Mouse (Mus musculus): ENCODE data around the gene Nfkbid. TPM values are rescaled to one million over a fixed set of nuclear protein-coding genes. Genes with fewer than 3 reads are reported as not detected.
"Not testable (repeated sequence)": the region's sequence is repeated elsewhere in the genome, so short reads cannot be mapped to it uniquely, and the experiment has no call there.

The Nfkbid gene
- polyA plus RNA-seq, 1 experiment from 2014 or later, result 0.95 TPM

- H3K4me1 ChIP-seq (replicated peaks), result peaks cover 6% of the 10 kb centered on the region
- no peak for ATAC-seq (ENCODE audit: insufficient number of reproducible peaks, low FRiP score)
- H3K27me3 ChIP-seq (replicated peaks), result peaks cover 92% of the 10 kb centered on the region
- no peaks in the 10 kb centered on the region for H3K9me3 ChIP-seq (replicated peaks)
- H3K9ac ChIP-seq, result no peak overlapping the region
- no peak overlapping the region for H3K27ac ChIP-seq (ENCODE audit: poor library complexity, severe bottlenecking)
- H3K4me2 ChIP-seq, result no peak overlapping the region
- WGBS, result 20% methylated on average over 4 of the region's 4 CpGs
- H3K36me3 ChIP-seq, result no peaks in the 10 kb centered on the region
- no peak overlapping the region for H3K4me3 ChIP-seq
These were observed 42.5 kb downstream of the Nfkbid start for GRCm38 (mm10) chr7:30463996-30464395.

DNA sequence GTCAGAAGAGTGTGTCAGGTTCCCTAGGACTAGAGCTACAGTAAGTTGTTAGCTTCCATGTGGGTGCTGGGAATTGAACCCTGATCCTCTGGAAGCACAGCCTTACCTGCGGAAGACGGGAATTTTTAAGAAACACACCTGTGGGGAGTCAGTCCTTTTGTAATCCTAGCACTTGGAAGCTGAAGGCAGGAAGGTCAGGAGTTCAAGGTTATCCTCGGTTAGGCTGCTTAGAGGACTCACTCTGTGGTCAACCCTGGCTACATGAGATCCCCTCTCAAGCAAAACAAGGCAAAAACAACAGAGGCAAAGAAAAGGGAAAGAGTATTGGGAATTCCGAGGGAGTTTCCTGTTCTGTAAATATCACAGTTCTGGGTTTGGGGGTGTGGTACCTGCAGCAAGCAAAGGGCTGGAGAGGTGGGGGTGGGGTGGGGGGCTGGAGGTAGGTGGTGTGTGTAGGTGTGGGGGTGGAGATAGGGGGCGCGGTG, 43.3 kb downstream of the Nfkbid start:
- no peak for ATAC-seq (ENCODE audit: insufficient number of reproducible peaks, low FRiP score)
- no peaks in the 10 kb centered on the region for H3K9me3 ChIP-seq (replicated peaks)
- no peak overlapping the region for H3K4me3 ChIP-seq
- no peak overlapping the region for H3K27ac ChIP-seq (ENCODE audit: poor library complexity, severe bottlenecking)
- no peak overlapping the region for H3K4me2 ChIP-seq
- WGBS, result 15% methylated on average over 6 of the region's 6 CpGs
- no peaks in the 10 kb centered on the region for H3K36me3 ChIP-seq
- H3K27me3 ChIP-seq (replicated peaks), result peaks cover 84% of the 10 kb centered on the region
- no peak overlapping the region for H3K9ac ChIP-seq
- peaks cover 6% of the 10 kb centered on the region for H3K4me1 ChIP-seq (replicated peaks)

DNA sequence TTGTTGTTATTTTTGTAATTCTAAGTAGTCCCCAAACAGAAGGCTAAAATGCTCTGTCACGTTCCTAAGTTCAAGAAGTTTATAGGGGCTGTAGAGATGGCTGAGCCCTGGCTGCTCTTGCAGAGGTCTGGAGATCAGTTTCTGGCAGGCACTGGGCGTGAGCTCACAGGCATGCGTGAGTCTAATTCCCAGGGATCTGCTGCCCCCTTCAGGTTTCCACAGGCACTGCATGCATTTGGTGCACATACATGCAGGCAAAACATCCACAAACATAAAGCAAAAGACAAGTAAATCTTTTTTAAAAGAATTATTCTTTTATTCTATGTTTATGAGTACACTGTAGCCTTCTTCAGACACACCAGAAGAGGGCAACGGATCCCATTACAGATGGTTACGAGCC, 50.9 kb downstream of the Nfkbid start:
- no peak for ATAC-seq (ENCODE audit: insufficient number of reproducible peaks, low FRiP score)
- H3K4me3 ChIP-seq, result no peak overlapping the region
- H3K4me1 ChIP-seq (replicated peaks), result peaks cover 2% of the 10 kb centered on the region
- H3K27me3 ChIP-seq (replicated peaks), result peaks cover 31% of the 10 kb centered on the region
- no peaks in the 10 kb centered on the region; the same call in none of the 2 replicates for H3K9me3 ChIP-seq (replicated peaks)
- no peak overlapping the region for H3K27ac ChIP-seq (ENCODE audit: poor library complexity, severe bottlenecking)
- no peak overlapping the region for H3K4me2 ChIP-seq
- H3K9ac ChIP-seq, result no peak overlapping the region
- WGBS, result 42% methylated on average over 5 of the region's 5 CpGs
- no peaks in the 10 kb centered on the region for H3K36me3 ChIP-seq

DNA sequence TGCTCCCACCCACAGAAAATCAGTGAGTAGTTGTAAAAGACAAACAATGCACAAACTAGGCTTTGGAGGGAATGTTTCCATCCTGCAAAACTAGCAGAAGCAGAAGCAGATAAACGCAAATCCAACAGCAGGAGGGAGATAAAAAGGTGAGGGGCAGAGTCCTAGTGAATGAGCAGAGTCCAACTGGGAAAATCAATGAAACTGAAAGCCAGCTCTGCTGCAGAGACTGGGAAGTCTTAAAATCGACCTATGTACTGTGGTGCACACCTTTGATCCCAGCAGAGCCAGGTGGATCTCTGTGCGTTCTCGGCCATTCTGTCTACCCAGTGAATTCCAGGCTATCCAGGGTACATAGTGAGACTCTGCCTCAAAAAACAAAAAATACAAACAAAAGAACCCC, 53.5 kb downstream of the Nfkbid start:
- H3K9me3 ChIP-seq (replicated peaks), result no peaks in the 10 kb centered on the region; the same call in none of the 2 replicates
- no peaks in the 10 kb centered on the region for H3K36me3 ChIP-seq
- 55% methylated on average over 4 of the region's 4 CpGs for WGBS
- H3K27ac ChIP-seq (ENCODE audit: poor library complexity, severe bottlenecking), result no peak overlapping the region
- no peak overlapping the region for H3K4me2 ChIP-seq
- H3K9ac ChIP-seq, result no peak overlapping the region
- no peak for ATAC-seq (ENCODE audit: insufficient number of reproducible peaks, low FRiP score)
- H3K27me3 ChIP-seq (replicated peaks), result peaks cover 33% of the 10 kb centered on the region
- H3K4me1 ChIP-seq (replicated peaks), result no peaks in the 10 kb centered on the region; the same call in 1 of the 2 replicates
- no peak overlapping the region for H3K4me3 ChIP-seq

DNA sequence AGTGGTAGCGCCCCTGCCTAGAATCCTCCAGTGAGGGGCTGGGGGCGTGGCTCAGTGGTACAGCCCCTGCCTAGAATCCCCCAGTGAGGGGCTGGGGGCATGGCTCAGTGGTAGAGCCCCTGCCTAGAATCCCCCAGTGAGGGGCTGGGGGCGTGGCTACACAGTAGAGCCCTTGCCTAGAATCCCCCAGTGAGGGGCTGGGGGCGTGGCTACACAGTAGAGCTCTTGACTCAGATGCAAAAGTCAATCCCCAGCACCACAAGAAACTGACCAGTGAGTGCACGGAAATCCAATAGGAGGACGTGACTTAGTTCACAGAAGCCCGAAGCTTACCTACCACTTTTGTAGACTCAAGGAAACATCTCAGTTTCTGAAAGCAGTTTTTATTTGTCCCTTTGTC, 54.6 kb downstream of the Nfkbid start:
- H3K9ac ChIP-seq; H3K9me3 ChIP-seq (replicated peaks); H3K27ac ChIP-seq (ENCODE audit: poor library complexity, severe bottlenecking); H3K4me1 ChIP-seq (replicated peaks); H3K36me3 ChIP-seq; ATAC-seq (ENCODE audit: insufficient number of reproducible peaks, low FRiP score); H3K4me3 ChIP-seq; H3K4me2 ChIP-seq: not testable (repeated sequence)
- 83% methylated on average over 7 of the region's 7 CpGs for WGBS
- peaks cover 30% of the 10 kb centered on the region for H3K27me3 ChIP-seq (replicated peaks)

- H3K27ac ChIP-seq (ENCODE audit: poor library complexity, severe bottlenecking), result no peak overlapping the region
- H3K9me3 ChIP-seq (replicated peaks), result no peaks in the 10 kb centered on the region; the same call in 1 of the 2 replicates
- no peak overlapping the region for H3K9ac ChIP-seq
- H3K4me3 ChIP-seq, result peak overlapping the region; percentile 31
- peak overlapping the region; percentile 63 for H3K4me2 ChIP-seq
- peaks cover 32% of the 10 kb centered on the region for H3K27me3 ChIP-seq (replicated peaks)
- ATAC-seq (ENCODE audit: insufficient number of reproducible peaks, low FRiP score), result no peak
- peaks cover 4% of the 10 kb centered on the region; the same call in 1 of the 2 replicates for H3K4me1 ChIP-seq (replicated peaks)
- H3K36me3 ChIP-seq, result no peaks in the 10 kb centered on the region
- WGBS, result 9% methylated on average over 31 of the region's 32 CpGs
These were observed 56.2 kb downstream of the Nfkbid start for GRCm38 (mm10) chr7:30477415-30478381.

Other genes with a start within 250 kb of the Nfkbid start
- 300 and 306 TPM in 2 replicates for gene Cox7a1, start 237.6 kb upstream of the Nfkbid start, polyA plus RNA-seq (2016; fragmentation: Nextera tagmentation; extraction: Ambion mirVana)
- 77.0 and 83.4 TPM in 2 replicates for gene Capns1, start 222.9 kb upstream of the Nfkbid start, polyA plus RNA-seq (2016; fragmentation: Nextera tagmentation; extraction: Ambion mirVana)
- 101 and 105 TPM in 2 replicates for gene Polr2i, start 189.8 kb upstream of the Nfkbid start, polyA plus RNA-seq (2016; fragmentation: Nextera tagmentation; extraction: Ambion mirVana)
- gene Tbcb, start 189.5 kb upstream of the Nfkbid start, polyA plus RNA-seq (2016; fragmentation: Nextera tagmentation; extraction: Ambion mirVana), result 155 and 162 TPM in 2 replicates
- not detected in 2 replicates for gene Ovol3, start 186.0 kb upstream of the Nfkbid start, polyA plus RNA-seq (2016; fragmentation: Nextera tagmentation; extraction: Ambion mirVana)
- 0.27 and 0.32 TPM in 2 replicates for gene Thap8, start 141.6 kb upstream of the Nfkbid start, polyA plus RNA-seq (2016; fragmentation: Nextera tagmentation; extraction: Ambion mirVana)
- gene Wdr62, start 141.3 kb upstream of the Nfkbid start, polyA plus RNA-seq (2016; fragmentation: Nextera tagmentation; extraction: Ambion mirVana), result 9.3 and 9.9 TPM in 2 replicates
- 17.2 and 20.2 TPM in 2 replicates for gene Clip3, start 130.0 kb upstream of the Nfkbid start, polyA plus RNA-seq (2016; fragmentation: Nextera tagmentation; extraction: Ambion mirVana)
- gene Alkbh6, start 113.0 kb upstream of the Nfkbid start, polyA plus RNA-seq (2016; fragmentation: Nextera tagmentation; extraction: Ambion mirVana), result 56.8 and 59.0 TPM in 2 replicates
- 18.4 and 19.5 TPM in 2 replicates for gene Syne4, start 106.9 kb upstream of the Nfkbid start, polyA plus RNA-seq (2016; fragmentation: Nextera tagmentation; extraction: Ambion mirVana)
- 1.7 and 2.9 TPM in 2 replicates for gene E130208F15Rik, start 100.0 kb upstream of the Nfkbid start, polyA plus RNA-seq (2016; fragmentation: Nextera tagmentation; extraction: Ambion mirVana)
- gene Sdhaf1, start 97.8 kb upstream of the Nfkbid start, polyA plus RNA-seq (2016; fragmentation: Nextera tagmentation; extraction: Ambion mirVana), result 16.7 and 17.0 TPM in 2 replicates
- gene Lrfn3, start 59.0 kb upstream of the Nfkbid start, polyA plus RNA-seq (2016; fragmentation: Nextera tagmentation; extraction: Ambion mirVana), result 2.3 and 2.8 TPM in 2 replicates
- 9.5 and 9.8 TPM in 2 replicates for gene Tyrobp, start 8.0 kb upstream of the Nfkbid start, polyA plus RNA-seq (2016; fragmentation: Nextera tagmentation; extraction: Ambion mirVana)
- 1.1 TPM in 1 of 2 replicates, not detected in the other for gene Hcst, start 1.9 kb upstream of the Nfkbid start, polyA plus RNA-seq (2016; fragmentation: Nextera tagmentation; extraction: Ambion mirVana)
- gene Aplp1, start 23.8 kb downstream of the Nfkbid start, polyA plus RNA-seq (2016; fragmentation: Nextera tagmentation; extraction: Ambion mirVana), result 41.6 and 43.4 TPM in 2 replicates
- gene Kirrel2, start 36.0 kb downstream of the Nfkbid start, polyA plus RNA-seq (2016; fragmentation: Nextera tagmentation; extraction: Ambion mirVana), result 1.1 and 1.3 TPM in 2 replicates
- gene Nphs1, start 36.6 kb downstream of the Nfkbid start, polyA plus RNA-seq (2016; fragmentation: Nextera tagmentation; extraction: Ambion mirVana), result 0.06 and 0.23 TPM in 2 replicates
- 1.00 TPM in 1 of 2 replicates, not detected in the other for gene Prodh2, start 71.9 kb downstream of the Nfkbid start, polyA plus RNA-seq (2016; fragmentation: Nextera tagmentation; extraction: Ambion mirVana)
- 10.1 and 10.9 TPM in 2 replicates for gene Arhgap33, start 113.3 kb downstream of the Nfkbid start, polyA plus RNA-seq (2016; fragmentation: Nextera tagmentation; extraction: Ambion mirVana)
- 30.5 and 31.6 TPM in 2 replicates for gene Hspb6, start 130.4 kb downstream of the Nfkbid start, polyA plus RNA-seq (2016; fragmentation: Nextera tagmentation; extraction: Ambion mirVana)
- gene Proser3, start 130.6 kb downstream of the Nfkbid start, polyA plus RNA-seq (2016; fragmentation: Nextera tagmentation; extraction: Ambion mirVana), result 9.3 and 12.7 TPM in 2 replicates
- gene Lin37, start 138.1 kb downstream of the Nfkbid start, polyA plus RNA-seq (2016; fragmentation: Nextera tagmentation; extraction: Ambion mirVana), result 31.1 and 34.8 TPM in 2 replicates
- gene U2af1l4, start 141.6 kb downstream of the Nfkbid start, polyA plus RNA-seq (2016; fragmentation: Nextera tagmentation; extraction: Ambion mirVana), result 82.4 and 88.8 TPM in 2 replicates
- 10.5 and 10.6 TPM in 2 replicates for gene Gm49396, start 141.6 kb downstream of the Nfkbid start, polyA plus RNA-seq (2016; fragmentation: Nextera tagmentation; extraction: Ambion mirVana)
- 115 and 124 TPM in 2 replicates for gene Psenen, start 141.9 kb downstream of the Nfkbid start, polyA plus RNA-seq (2016; fragmentation: Nextera tagmentation; extraction: Ambion mirVana)
- 2.7 and 3.7 TPM in 2 replicates for gene Igflr1, start 143.7 kb downstream of the Nfkbid start, polyA plus RNA-seq (2016; fragmentation: Nextera tagmentation; extraction: Ambion mirVana)
- 4.9 and 5.1 TPM in 2 replicates for gene Kmt2b, start 167.0 kb downstream of the Nfkbid start, polyA plus RNA-seq (2016; fragmentation: Nextera tagmentation; extraction: Ambion mirVana)
- 0.09 and 0.44 TPM in 2 replicates for gene Zbtb32, start 177.2 kb downstream of the Nfkbid start, polyA plus RNA-seq (2016; fragmentation: Nextera tagmentation; extraction: Ambion mirVana)
- 0.44 and 2.5 TPM in 2 replicates for gene Upk1a, start 191.1 kb downstream of the Nfkbid start, polyA plus RNA-seq (2016; fragmentation: Nextera tagmentation; extraction: Ambion mirVana)
- gene Cox6b1, start 204.4 kb downstream of the Nfkbid start, polyA plus RNA-seq (2016; fragmentation: Nextera tagmentation; extraction: Ambion mirVana), result 1,789 and 1,831 TPM in 2 replicates
- gene Etv2, start 214.1 kb downstream of the Nfkbid start, polyA plus RNA-seq (2016; fragmentation: Nextera tagmentation; extraction: Ambion mirVana), result 1.1 and 1.4 TPM in 2 replicates
- 96.5 and 103 TPM in 2 replicates for gene Rbm42, start 228.6 kb downstream of the Nfkbid start, polyA plus RNA-seq (2016; fragmentation: Nextera tagmentation; extraction: Ambion mirVana)
- gene Haus5, start 243.3 kb downstream of the Nfkbid start, polyA plus RNA-seq (2016; fragmentation: Nextera tagmentation; extraction: Ambion mirVana), result 35.4 and 36.3 TPM in 2 replicates
- not detected in 2 replicates for gene Pmis2, start 249.9 kb downstream of the Nfkbid start, polyA plus RNA-seq (2016; fragmentation: Nextera tagmentation; extraction: Ambion mirVana)